Mouse (Mus musculus) G1E (cell line): Measurements from ENCODE around the gene Sdsl. TPM values are rescaled to one million over a fixed set of nuclear protein-coding genes. Genes with fewer than 3 reads are reported as not detected.

Source experiments
- ATAC-seq: 2 replicates; pipeline ENCODE4 v1.8.0; 2016; ENCODE audit warnings: mild to moderate bottlenecking; ENCODE audit not compliant: insufficient number of reproducible peaks, poor library complexity, low FRiP score, severe bottlenecking; ENCODE audit errors: extremely low read depth
- DNase-seq: peaks from one replicate; pipeline ENCODE4 v3.0.0; 2012; ENCODE audit warnings: low spot score
- H3K27me3 ChIP-seq: 2 replicates; pipeline ENCODE4 v1.6.1; 2012; ENCODE audit warnings: mild to moderate bottlenecking, low read length, inconsistent platforms; ENCODE audit not compliant: insufficient read depth
- H3K36me3 ChIP-seq: replicated peaks from 2 replicates; pipeline ENCODE3; 2012; ENCODE audit warnings: mild to moderate bottlenecking, inconsistent platforms
- H3K4me1 ChIP-seq: 2 replicates; pipeline ENCODE4 v1.6.1; 2012; ENCODE audit warnings: low read depth, low read length, inconsistent platforms, mixed read lengths; ENCODE audit not compliant: insufficient read depth
- H3K4me3 ChIP-seq: 2 replicates; pipeline ENCODE4 v1.5.1; 2012; ENCODE audit warnings: low read depth, mild to moderate bottlenecking, inconsistent platforms, low read length, moderate library complexity, mixed read lengths
- H3K9me3 ChIP-seq: replicated peaks from 2 replicates; pipeline ENCODE4 v1.6.1; 2012; ENCODE audit warnings: inconsistent platforms
- CTCF ChIP-seq: IDR thresholded peaks from 2 replicates; pipeline ENCODE4 v1.5.1; 2012; ENCODE audit warnings: low read depth, low read length, inconsistent platforms, mixed read lengths
- GATA1 ChIP-seq: IDR thresholded peaks from 2 replicates; pipeline ENCODE4 v1.6.1; 2012; ENCODE audit warnings: borderline replicate concordance, low read length, inconsistent platforms, mixed read lengths
- GATA2 ChIP-seq: IDR thresholded peaks from 2 replicates; pipeline ENCODE4 v1.6.1; 2012; ENCODE audit warnings: low read depth, low read length, inconsistent platforms, borderline replicate concordance
- POLR2AphosphoS5 ChIP-seq: IDR thresholded peaks from 2 replicates; pipeline ENCODE4 v1.6.1; 2012; ENCODE audit warnings: low read depth, low read length, inconsistent platforms; ENCODE audit not compliant: insufficient replicate concordance
- TAL1 ChIP-seq: conservative IDR thresholded peaks from 2 replicates; pipeline ENCODE4 v1.6.1; 2012; ENCODE audit warnings: low read depth, low read length, inconsistent platforms, mixed read lengths
- polyA plus RNA-seq: library from polyadenylated mRNA; stranded (reverse); fragments of >175 nt; gene quantifications from 2 replicates; pipeline ENCODE4 v1.2.3, GENCODE M21; 2012
- total RNA-seq, 2 experiments: library from RNA; stranded (forward) in 1 of 2; stranded (reverse) in 1 of 2; fragments of 200-1000 nt in 1 of 2; fragments of >200 nt in 1 of 2; fragmentation: Nextera tagmentation in 1 of 2; gene quantifications; 2 replicates each; pipeline ENCODE4 v1.2.3; 2014 to 2017

Sdsl gene
- total and polyA plus RNA-seq, 3 experiments: 0.98 to 1.6 TPM; not detected in 1

- no peak for TF ChIP-seq TAL1
- no peak for TF ChIP-seq GATA2
- TF ChIP-seq CTCF: no peak
- no peak for TF ChIP-seq POLR2AphosphoS5
- no peak for TF ChIP-seq GATA1
- H3K27me3 ChIP-seq: peaks cover 54% of the 10 kb centered on the region
- H3K36me3 ChIP-seq: no peaks in the 10 kb centered on the region
- H3K9me3 ChIP-seq: peaks cover 12% of the 10 kb centered on the region
- no peak overlapping the region for H3K4me3 ChIP-seq
- ATAC-seq (no peak), DNase-seq (no peak)
- H3K4me1 ChIP-seq: no peaks in the 10 kb centered on the region
Measured at GRCm38 (mm10) chr5:120437986-120438385, 34.6 kb downstream of the Sdsl start.

DNA sequence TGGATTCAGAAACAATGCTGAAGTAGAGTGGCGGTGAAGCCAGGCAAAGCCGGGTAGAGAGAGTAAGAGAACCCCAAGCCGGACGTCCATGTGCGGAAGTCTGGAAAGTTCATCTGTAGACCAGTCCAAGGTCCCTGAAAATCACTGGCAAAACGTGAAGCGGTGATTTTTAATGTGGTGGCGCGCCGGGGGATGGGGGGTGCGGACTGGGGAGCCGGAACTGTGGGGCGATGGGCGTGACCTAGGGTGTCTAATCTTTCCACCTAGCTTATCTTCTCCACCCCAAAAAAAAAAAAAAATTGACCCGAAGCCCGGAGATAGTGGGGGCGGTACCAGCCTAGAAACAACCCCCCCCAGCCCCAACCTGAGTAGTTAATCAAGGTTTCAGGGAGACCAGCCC lies 35.1 kb downstream of the Sdsl start:
- TF ChIP-seq CTCF (no peak), POLR2AphosphoS5 (no peak), GATA1 (no peak), TAL1 (no peak), GATA2 (no peak)
- DNase-seq: no peak
- H3K9me3 ChIP-seq: peaks cover 12% of the 10 kb centered on the region
- peaks cover 56% of the 10 kb centered on the region for H3K27me3 ChIP-seq
- H3K4me1 ChIP-seq: no peaks in the 10 kb centered on the region
- H3K36me3 ChIP-seq: no peaks in the 10 kb centered on the region
- no peak overlapping the region for H3K4me3 ChIP-seq
- no peak for ATAC-seq

DNA sequence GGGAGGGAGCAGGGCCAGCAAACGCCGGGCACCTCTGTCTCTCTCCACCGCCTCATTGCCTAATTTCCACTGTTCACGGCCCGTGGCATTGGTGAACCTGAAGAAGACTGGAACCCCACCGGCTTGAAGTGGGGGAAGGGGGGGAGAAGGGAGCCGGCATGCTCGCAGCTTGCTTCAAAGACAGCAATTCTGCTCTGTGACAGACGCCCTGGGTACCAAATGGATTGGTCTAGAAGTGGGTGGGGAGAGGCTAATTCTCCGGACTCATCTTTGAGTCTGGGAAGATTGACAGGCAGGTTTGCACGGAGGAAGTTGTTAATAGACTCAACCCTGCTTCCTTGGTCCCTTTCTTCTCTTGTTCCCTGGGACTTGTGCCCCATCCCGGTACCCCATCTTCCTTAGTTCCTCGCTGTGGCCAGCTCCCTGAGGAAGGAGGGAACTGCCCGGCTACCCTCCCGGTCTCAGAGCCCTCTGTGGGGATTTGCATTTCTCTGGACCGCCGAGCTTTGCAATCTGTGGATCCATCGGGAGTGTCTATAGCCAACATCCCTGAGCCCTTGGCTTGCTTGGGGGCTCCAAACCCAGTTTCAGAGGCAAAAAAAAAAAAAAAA lies 35.6 kb downstream of the Sdsl start:
- DNase-seq (no peak), ATAC-seq (no peak)
- TF ChIP-seq POLR2AphosphoS5 (no peak), GATA2 (no peak), TAL1 (no peak), CTCF (no peak), GATA1 (no peak)
- Histone ChIP-seq H3K4me1 (no peaks in the 10 kb centered on the region), H3K9me3 (peaks cover 12% of the 10 kb centered on the region), H3K4me3 (no peak overlapping the region), H3K36me3 (no peaks in the 10 kb centered on the region), H3K27me3 (peaks cover 61% of the 10 kb centered on the region)

- H3K36me3 ChIP-seq: no peaks in the 10 kb centered on the region
- no peaks in the 10 kb centered on the region for H3K4me1 ChIP-seq
- ATAC-seq: no peak
- DNase-seq: no peak
- no peak for TF ChIP-seq GATA1
- no peak for TF ChIP-seq TAL1
- TF ChIP-seq CTCF: no peak
- TF ChIP-seq GATA2: no peak
- TF ChIP-seq POLR2AphosphoS5: no peak
- H3K27me3 ChIP-seq: peaks cover 72% of the 10 kb centered on the region
- no peak overlapping the region for H3K4me3 ChIP-seq
- H3K9me3 ChIP-seq: peaks cover 12% of the 10 kb centered on the region
Measured at GRCm38 (mm10) chr5:120435731-120436501, 36.7 kb downstream of the Sdsl start.

- no peak for DNase-seq
- Histone ChIP-seq H3K9me3 (peaks cover 12% of the 10 kb centered on the region), H3K4me3 (no peak overlapping the region), H3K27me3 (peaks cover 74% of the 10 kb centered on the region), H3K4me1 (no peaks in the 10 kb centered on the region), H3K36me3 (no peaks in the 10 kb centered on the region)
- no peak for TF ChIP-seq CTCF
- no peak for ATAC-seq
Measured at GRCm38 (mm10) chr5:120435006-120435681, 37.5 kb downstream of the Sdsl start.

- TF ChIP-seq CTCF: no peak
- Histone ChIP-seq H3K4me3 (no peak overlapping the region), H3K4me1 (no peaks in the 10 kb centered on the region), H3K9me3 (peaks cover 5% of the 10 kb centered on the region; the same call in 1 of the 2 replicates), H3K36me3 (no peaks in the 10 kb centered on the region), H3K27me3 (peaks cover 73% of the 10 kb centered on the region)
- ATAC-seq (no peak), DNase-seq (no peak)
Measured at GRCm38 (mm10) chr5:120434231-120434735, 38.3 kb downstream of the Sdsl start.
